ENCODE assay signal across 8 mouse cellular contexts in genomic region chr7:141143112-141143511, GRCm38 (mm10). TPM values are rescaled to one million over a fixed set of nuclear protein-coding genes. Genes with fewer than 3 reads are reported as not detected.
DNase-seq lines count a peak whose midpoint lies in the region; ATAC-seq and TF ChIP-seq lines count a peak whose summit lies in the region.

No protein-coding gene starts in this region.

- H3K79me2 ChIP-seq in heart, adult 2 months (replicated peaks; ENCODE audit: control insufficient read depth, insufficient read depth, low read length): 0 out of 2 replicates have a peak, but pooled peaks cover 3% of the 10 kb centered on the region

- TF ChIP-seq EP300 in heart, adult 2 months (IDR thresholded peaks at IDR 0.05; ENCODE audit: insufficient read depth, low read depth, low read length): no peak

- H3K27me3 ChIP-seq in heart, adult 2 months (ENCODE audit: control insufficient read depth, insufficient read depth, low read length): no peaks in the 10 kb centered on the region

- H3K36me3 ChIP-seq in heart, adult 2 months (ENCODE audit: control insufficient read depth, insufficient read depth, low read length): no peaks in the 10 kb centered on the region

- 59% methylated on average over 5 of the region's 5 CpGs for WGBS in heart, adult 2 months

- peak; percentile 66 for ATAC-seq in megakaryocyte progenitor cell, adult 5-6 weeks (replicated peaks; ENCODE audit: poor library complexity)

- no peak overlapping the region for H3K9ac ChIP-seq in heart, adult 2 months (ENCODE audit: low read depth, low read length)

- no peak for DNase-seq in heart, adult 2 months
- DNase-seq in heart, adult 11 months: no peak
- peak; percentile 66 for DNase-seq in A20 (ENCODE audit: low read depth, low spot score)
- peak; percentile 53 for DNase-seq in adrenal gland, adult 2 months
- DNase-seq in induced T-regulatory cell, adult 2 months (ENCODE audit: low read depth): peak; percentile 73
- DNase-seq in thymus, postnatal 4 days: peak; percentile 90
- no peak for DNase-seq in frontal cortex, postnatal 36 days (ENCODE audit: low spot score in 2 of 2)

- TF ChIP-seq CTCF in heart, adult 2 months (IDR thresholded peaks at IDR 0.05): peak; percentile 62

- intact Hi-C loops in heart, adult 2 months (cut with DNase I): no loop called here

- H3K4me1 ChIP-seq in heart, adult 2 months (ENCODE audit: control insufficient read depth, insufficient read depth, low read length): peaks cover 2% of the 10 kb centered on the region; the same call in 1 of the 2 replicates

- H3K27ac ChIP-seq in heart, adult 2 months: no peak overlapping the region

- no peak overlapping the region for H3K4me3 ChIP-seq in heart, adult 2 months

- no peak for TF ChIP-seq POLR2A in heart, adult 2 months (IDR thresholded peaks at IDR 0.05; ENCODE audit: insufficient read depth, low read depth, low read length)

RNA-seq across cellular contexts. Expression of gene Ptdss2, which starts 20.9 kb away (rescaled TPM):
- total RNA-seq in heart, adult 2 months (2021): 10 to 100 TPM; 25.9 to 29.7 TPM
- polyA plus RNA-seq in heart, adult 2 months (2012; rRNA removed): 22.4 and 39.2 TPM in 2 replicates
- 10 to 100 TPM; 27.7 to 37.9 TPM for total RNA-seq in adrenal gland, adult 2 months (2021)
- polyA plus RNA-seq in adrenal gland, adult 2 months (2012; rRNA removed): 38.2 and 41.7 TPM in 2 replicates
- 5.8 and 9.2 TPM in 2 replicates for total RNA-seq in megakaryocyte progenitor cell, adult 5-6 weeks (2015)
- 5.7 and 5.8 TPM in 2 replicates for total RNA-seq in megakaryocyte progenitor cell, adult 5-6 weeks (2017)

RNA-seq across cellular contexts. Expression of gene Ano9, which starts 25.5 kb away (rescaled TPM):
- under 1 TPM in 1 of 2 experiments, not detected in 1; 0.39 TPM for total RNA-seq in heart, adult 2 months (2021)
- polyA plus RNA-seq in heart, adult 2 months (2012; rRNA removed): 0.09 and 0.53 TPM in 2 replicates
- under 1 TPM in 1 of 2 experiments, not detected in 1; 0.17 TPM for total RNA-seq in adrenal gland, adult 2 months (2021)
- polyA plus RNA-seq in adrenal gland, adult 2 months (2012; rRNA removed): 0.17 and 0.25 TPM in 2 replicates
- not detected in 2 replicates for total RNA-seq in megakaryocyte progenitor cell, adult 5-6 weeks (2015)
- not detected in 2 replicates for total RNA-seq in megakaryocyte progenitor cell, adult 5-6 weeks (2017)

RNA-seq across cellular contexts. Expression of gene Rnh1, which starts 29.5 kb away (rescaled TPM):
- total RNA-seq in heart, adult 2 months (2021): 10 to 100 TPM; 62.9 to 73.9 TPM
- polyA plus RNA-seq in heart, adult 2 months (2012; rRNA removed): 73.2 and 96.7 TPM in 2 replicates
- total RNA-seq in adrenal gland, adult 2 months (2021): 100 to 1,000 TPM; 301 to 302 TPM
- 214 and 394 TPM in 2 replicates for polyA plus RNA-seq in adrenal gland, adult 2 months (2012; rRNA removed)
- total RNA-seq in megakaryocyte progenitor cell, adult 5-6 weeks (2015): 36.0 and 41.3 TPM in 2 replicates
- 43.4 and 57.6 TPM in 2 replicates for total RNA-seq in megakaryocyte progenitor cell, adult 5-6 weeks (2017)

RNA-seq across cellular contexts. Expression of gene Sigirr, which starts 42.7 kb away (rescaled TPM):
- total RNA-seq in heart, adult 2 months (2021): 1 to 10 TPM; 4.5 to 7.0 TPM
- 9.4 and 10.2 TPM in 2 replicates for polyA plus RNA-seq in heart, adult 2 months (2012; rRNA removed)
- total RNA-seq in adrenal gland, adult 2 months (2021): 1 to 10 TPM; 2.8 to 5.3 TPM
- polyA plus RNA-seq in adrenal gland, adult 2 months (2012; rRNA removed): 6.7 and 8.7 TPM in 2 replicates
- 12.3 and 12.6 TPM in 2 replicates for total RNA-seq in megakaryocyte progenitor cell, adult 5-6 weeks (2015)
- 5.8 and 14.0 TPM in 2 replicates for total RNA-seq in megakaryocyte progenitor cell, adult 5-6 weeks (2017)

RNA-seq across cellular contexts. Expression of gene Hras, which starts 50.7 kb away (rescaled TPM):
- 100 to 1,000 TPM in 1 of 2 experiments, 10 to 100 TPM in 1; 90.8 to 105 TPM for total RNA-seq in heart, adult 2 months (2021)
- 63.7 and 79.9 TPM in 2 replicates for polyA plus RNA-seq in heart, adult 2 months (2012; rRNA removed)
- total RNA-seq in adrenal gland, adult 2 months (2021): 10 to 100 TPM; 65.5 to 99.1 TPM
- 41.8 and 47.1 TPM in 2 replicates for polyA plus RNA-seq in adrenal gland, adult 2 months (2012; rRNA removed)
- 30.5 and 40.6 TPM in 2 replicates for total RNA-seq in megakaryocyte progenitor cell, adult 5-6 weeks (2015)
- total RNA-seq in megakaryocyte progenitor cell, adult 5-6 weeks (2017): 19.9 and 23.7 TPM in 2 replicates

Comparison
In these comparisons a context has a peak if more than half of its experiments do, and no peak if none do; other contexts are left out.
1. DNase-seq: peak in A20 (single experiment), adrenal gland, adult 2 months (single experiment), induced T-regulatory cell, adult 2 months (single experiment) and thymus, postnatal 4 days (single experiment); none in heart, adult 2 months (0 of 2), heart, adult 11 months (single experiment) and frontal cortex, postnatal 36 days (0 of 2).
2. RNA of gene Rnh1, which starts 29.5 kb away (total RNA-seq): 301 to 302 TPM in adrenal gland, adult 2 months; 62.9 to 73.9 TPM in heart, adult 2 months and 36.0 to 57.6 TPM in megakaryocyte progenitor cell, adult 5-6 weeks; every median in the first group is over 4 times any median in the second.